Mouse (Mus musculus) cortical plate, adult 2 months (tissue): ENCODE results near the gene Mid1ip1.

Source experiments
- CTCF ChIP-seq: fragments of 200-500 bp; IDR thresholded peaks from 2 replicates; pipeline ENCODE4 v1.5.1; 2011; ENCODE audit warnings: mild to moderate bottlenecking, control low read depth, low read length; ENCODE audit not compliant: insufficient read depth; ENCODE audit errors: extremely low read depth
- POLR2A ChIP-seq: fragments of 200-500 bp; IDR thresholded peaks from 2 replicates; pipeline ENCODE4 v1.6.1; 2011; ENCODE audit warnings: mild to moderate bottlenecking, low read length, control low read depth; ENCODE audit not compliant: insufficient read depth; ENCODE audit errors: extremely low read depth

DNA sequence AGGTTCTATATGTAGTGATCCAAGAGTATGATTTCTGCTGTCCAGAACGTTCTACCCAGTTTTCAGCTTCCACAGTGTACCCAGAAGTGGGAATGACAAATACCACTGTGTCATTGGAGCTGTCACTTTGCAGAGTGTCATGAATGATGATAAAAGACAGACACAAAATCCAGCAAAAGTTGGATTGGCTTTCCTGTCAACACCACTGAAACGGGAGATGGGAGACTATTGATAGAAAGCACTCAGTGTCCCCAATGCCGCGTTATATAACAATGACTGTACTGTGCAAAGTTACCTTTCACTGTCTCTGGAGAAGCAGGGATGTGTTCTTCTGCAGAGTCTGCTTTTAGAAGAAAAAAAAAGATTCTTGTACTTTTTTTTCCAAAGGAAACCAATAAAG, 44.1 kb downstream of the Mid1ip1 start:
- no peak for TF ChIP-seq CTCF
- TF ChIP-seq POLR2A: no peak
